Mouse (Mus musculus): ENCODE data around the gene Vmn2r124.

DNA sequence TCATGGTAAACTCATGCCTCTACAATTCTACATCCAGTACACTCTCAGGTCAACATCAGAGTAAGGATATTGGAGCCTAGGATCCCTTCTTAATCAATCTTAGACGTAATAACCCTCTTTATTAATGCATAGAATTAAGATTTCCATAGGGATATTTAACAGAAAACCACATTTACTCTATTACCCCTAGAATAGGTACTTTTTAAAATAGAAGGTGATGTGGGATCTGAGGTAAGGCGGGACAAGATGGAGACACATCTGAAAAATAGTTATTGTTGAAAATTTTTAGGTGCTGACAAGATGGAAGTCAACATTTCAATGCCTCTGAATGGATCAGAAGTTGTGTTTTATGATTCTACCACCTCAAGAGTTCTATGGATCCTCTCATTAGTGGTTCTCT, 27.8 kb upstream of the Vmn2r124 start, which contains the start of gene Fpr-rs4:
- no peak for TF ChIP-seq CTCF (IDR thresholded peaks at IDR 0.05; ENCODE audit: control insufficient read depth, insufficient read depth, insufficient read length)
- no peak for TF ChIP-seq MAX (IDR thresholded peaks at IDR 0.05)
- TF ChIP-seq MYOG (IDR thresholded peaks at IDR 0.05; ENCODE audit: control insufficient read depth, extremely low read depth, insufficient read length) = no peak
- TF ChIP-seq CEBPB (IDR thresholded peaks at IDR 0.05; ENCODE audit: low read depth) = no peak
- no peak for TF ChIP-seq FOSL1 (IDR thresholded peaks at IDR 0.05; ENCODE audit: insufficient read depth, low read length, poor library complexity, severe bottlenecking)
- no peak for TF ChIP-seq USF1 (IDR thresholded peaks at IDR 0.05; ENCODE audit: low read depth)
- TF ChIP-seq MYOD1 (IDR thresholded peaks at IDR 0.05; ENCODE audit: control insufficient read depth, insufficient read length, low read depth) = no peak

Data from C2C12 (cell line).